Mouse (Mus musculus) neural tube, embryonic 13.5 days (tissue): Measurements from ENCODE around the gene Cdk6. TPM values are rescaled to one million over a fixed set of nuclear protein-coding genes. Genes with fewer than 3 reads are reported as not detected.

Experiments used
- ATAC-seq: fragments of 200-750 bp; cut with Nextera tagmentation; 2 replicates; pipeline ENCODE4 v1.8.0; 2017; ENCODE audit warnings: low read depth, mild to moderate bottlenecking, moderate TSS enrichment, moderate library complexity
- H3K27ac ChIP-seq: fragments of 300-500 bp; sonication (generic); replicated peaks from 2 replicates; pipeline ENCODE4 v1.5.1; 2015; ENCODE audit warnings: moderate library complexity, mild to moderate bottlenecking, inconsistent platforms
- H3K27me3 ChIP-seq: fragments of 300-500 bp; sonication (generic); 2 replicates; pipeline ENCODE4 v1.6.1; 2015; ENCODE audit warnings: mild to moderate bottlenecking, inconsistent platforms
- H3K36me3 ChIP-seq: fragments of 300-500 bp; sonication (generic); 2 replicates; pipeline ENCODE4 v1.6.1; 2015; ENCODE audit warnings: mild to moderate bottlenecking, inconsistent platforms
- H3K4me1 ChIP-seq: fragments of 300-500 bp; sonication (generic); replicated peaks from 2 replicates; pipeline ENCODE4 v1.6.1; 2015; ENCODE audit warnings: inconsistent platforms
- H3K4me2 ChIP-seq: fragments of 300-500 bp; sonication (generic); 2 replicates; pipeline ENCODE4 v1.6.1; 2015; ENCODE audit warnings: inconsistent platforms, mild to moderate bottlenecking, moderate library complexity
- H3K4me3 ChIP-seq: fragments of 300-500 bp; sonication (generic); 2 replicates; pipeline ENCODE4 v1.5.1; 2015; ENCODE audit warnings: mild to moderate bottlenecking, inconsistent platforms
- H3K9ac ChIP-seq: fragments of 300-500 bp; sonication (generic); 2 replicates; pipeline ENCODE4 v1.6.1; 2015; ENCODE audit warnings: moderate library complexity, mild to moderate bottlenecking, inconsistent platforms
- H3K9me3 ChIP-seq: fragments of 300-500 bp; sonication (generic); 2 replicates; pipeline ENCODE4 v1.6.1; 2016; ENCODE audit warnings: inconsistent platforms
- WGBS: fragments of 180-500 bp; shearing (Covaris S2); methylation state at CpG from one replicate; pipeline ENCODE4 v1.1.7; 2015; 5-methylcytosine and 5-hydroxymethylcytosine counted together
- polyA plus RNA-seq: library from polyadenylated mRNA; unstranded; fragments of >200 nt; fragmentation: Nextera tagmentation; extraction: Ambion mirVana; gene quantifications from 2 replicates; pipeline ENCODE4 v1.2.1, GENCODE M21; 2015

Cdk6 gene
- polyA plus RNA-seq, 1 experiment from 2014 or later, result 16.4 TPM

GRCm38 (mm10) chr5:3363036-3363983 is 22.0 kb downstream of the Cdk6 start:
- H3K27me3 ChIP-seq, result no peaks in the 10 kb centered on the region
- no peaks in the 10 kb centered on the region for H3K9me3 ChIP-seq
- H3K9ac ChIP-seq, result no peak overlapping the region
- H3K36me3 ChIP-seq, result no peaks in the 10 kb centered on the region
- no peak overlapping the region for H3K27ac ChIP-seq
- 77% methylated on average over 15 of the region's 15 CpGs for WGBS
- no peaks in the 10 kb centered on the region for H3K4me1 ChIP-seq
- no peak overlapping the region for H3K4me3 ChIP-seq
- ATAC-seq, result no peak
- H3K4me2 ChIP-seq, result no peak overlapping the region

- 95% methylated on average over 4 of the region's 4 CpGs for WGBS
- H3K27ac ChIP-seq, result no peak overlapping the region
- H3K36me3 ChIP-seq, result no peaks in the 10 kb centered on the region
- no peaks in the 10 kb centered on the region for H3K4me1 ChIP-seq
- H3K4me2 ChIP-seq, result no peak overlapping the region
- H3K9ac ChIP-seq, result no peak overlapping the region
- no peaks in the 10 kb centered on the region for H3K27me3 ChIP-seq
- no peak for ATAC-seq
- H3K9me3 ChIP-seq, result no peaks in the 10 kb centered on the region
- H3K4me3 ChIP-seq, result no peak overlapping the region
Observed at GRCm38 (mm10) chr5:3367045-3367444, 25.8 kb downstream of the Cdk6 start.

GRCm38 (mm10) chr5:3369317-3369716 is 28.0 kb downstream of the Cdk6 start:
- Histone ChIP-seq H3K27me3 (no peaks in the 10 kb centered on the region), H3K4me3 (no peak overlapping the region), H3K36me3 (no peaks in the 10 kb centered on the region), H3K9me3 (no peaks in the 10 kb centered on the region), H3K4me1 (no peaks in the 10 kb centered on the region), H3K4me2 (no peak overlapping the region), H3K27ac (no peak overlapping the region), H3K9ac (no peak overlapping the region)
- WGBS, result 79% methylated on average over 6 of the region's 6 CpGs
- ATAC-seq, result no peak

- H3K9ac ChIP-seq, result no peak overlapping the region
- no peaks in the 10 kb centered on the region for H3K36me3 ChIP-seq
- no peaks in the 10 kb centered on the region for H3K9me3 ChIP-seq
- ATAC-seq, result no peak
- H3K4me1 ChIP-seq, result no peaks in the 10 kb centered on the region
- no peak overlapping the region for H3K27ac ChIP-seq
- 92% methylated on average over 2 of the region's 2 CpGs for WGBS
- H3K4me3 ChIP-seq, result no peak overlapping the region
- no peaks in the 10 kb centered on the region for H3K27me3 ChIP-seq
- no peak overlapping the region for H3K4me2 ChIP-seq
Observed at GRCm38 (mm10) chr5:3371212-3371611, 29.9 kb downstream of the Cdk6 start.

GRCm38 (mm10) chr5:3373170-3373569 is 31.9 kb downstream of the Cdk6 start:
- no peak for ATAC-seq
- H3K4me2 ChIP-seq, result no peak overlapping the region
- no peaks in the 10 kb centered on the region for H3K4me1 ChIP-seq
- H3K36me3 ChIP-seq, result no peaks in the 10 kb centered on the region
- H3K9ac ChIP-seq, result no peak overlapping the region
- H3K27ac ChIP-seq, result no peak overlapping the region
- H3K4me3 ChIP-seq, result no peak overlapping the region
- H3K27me3 ChIP-seq, result no peaks in the 10 kb centered on the region
- WGBS, result 88% methylated on average over 10 of the region's 10 CpGs
- H3K9me3 ChIP-seq, result no peaks in the 10 kb centered on the region

- Histone ChIP-seq H3K27ac (no peak overlapping the region), H3K4me1 (no peaks in the 10 kb centered on the region), H3K27me3 (no peaks in the 10 kb centered on the region), H3K36me3 (no peaks in the 10 kb centered on the region), H3K9me3 (no peaks in the 10 kb centered on the region), H3K9ac (no peak overlapping the region), H3K4me3 (no peak overlapping the region), H3K4me2 (no peak overlapping the region)
- 85% methylated on average over 10 of the region's 10 CpGs for WGBS
- no peak for ATAC-seq
Observed at GRCm38 (mm10) chr5:3374763-3375162, 33.5 kb downstream of the Cdk6 start.

GRCm38 (mm10) chr5:3376167-3376566 is 34.9 kb downstream of the Cdk6 start:
- Histone ChIP-seq H3K4me2 (no peak overlapping the region), H3K9me3 (no peaks in the 10 kb centered on the region), H3K27me3 (no peaks in the 10 kb centered on the region), H3K4me1 (no peaks in the 10 kb centered on the region), H3K36me3 (no peaks in the 10 kb centered on the region), H3K27ac (no peak overlapping the region), H3K9ac (no peak overlapping the region), H3K4me3 (no peak overlapping the region)
- WGBS, result 93% methylated on average over 2 of the region's 2 CpGs
- no peak for ATAC-seq

GRCm38 (mm10) chr5:3379252-3379651 is 38.0 kb downstream of the Cdk6 start:
- 84% methylated on average over 4 of the region's 4 CpGs for WGBS
- no peak overlapping the region for H3K4me2 ChIP-seq
- H3K4me3 ChIP-seq, result no peak overlapping the region
- no peaks in the 10 kb centered on the region for H3K9me3 ChIP-seq
- no peaks in the 10 kb centered on the region for H3K27me3 ChIP-seq
- H3K27ac ChIP-seq, result no peak overlapping the region
- no peak overlapping the region for H3K9ac ChIP-seq
- no peaks in the 10 kb centered on the region for H3K4me1 ChIP-seq
- no peaks in the 10 kb centered on the region for H3K36me3 ChIP-seq
- no peak for ATAC-seq

- Histone ChIP-seq H3K27me3 (no peaks in the 10 kb centered on the region), H3K4me3 (no peak overlapping the region), H3K4me1 (no peaks in the 10 kb centered on the region), H3K36me3 (no peaks in the 10 kb centered on the region), H3K27ac (no peak overlapping the region), H3K9me3 (no peaks in the 10 kb centered on the region), H3K9ac (no peak overlapping the region), H3K4me2 (no peak overlapping the region)
- WGBS, result 89% methylated on average over 9 of the region's 9 CpGs
- ATAC-seq, result no peak
Observed at GRCm38 (mm10) chr5:3380692-3381233, 39.5 kb downstream of the Cdk6 start.

GRCm38 (mm10) chr5:3381795-3382194 is 40.5 kb downstream of the Cdk6 start:
- no peak for ATAC-seq
- WGBS, result 90% methylated on average over 8 of the region's 8 CpGs
- Histone ChIP-seq H3K27me3 (no peaks in the 10 kb centered on the region), H3K4me1 (peaks cover 8% of the 10 kb centered on the region), H3K4me2 (no peak overlapping the region), H3K27ac (no peak overlapping the region), H3K9me3 (no peaks in the 10 kb centered on the region), H3K4me3 (no peak overlapping the region), H3K36me3 (no peaks in the 10 kb centered on the region), H3K9ac (no peak overlapping the region)

GRCm38 (mm10) chr5:3382343-3383040 is 41.2 kb downstream of the Cdk6 start:
- H3K27me3 ChIP-seq, result no peaks in the 10 kb centered on the region
- no peak overlapping the region for H3K4me2 ChIP-seq
- H3K36me3 ChIP-seq, result no peaks in the 10 kb centered on the region
- H3K9ac ChIP-seq, result no peak overlapping the region
- no peak for ATAC-seq
- no peak overlapping the region for H3K27ac ChIP-seq
- H3K4me3 ChIP-seq, result no peak overlapping the region
- peaks cover 13% of the 10 kb centered on the region for H3K4me1 ChIP-seq
- 77% methylated on average over 13 of the region's 13 CpGs for WGBS
- H3K9me3 ChIP-seq, result no peaks in the 10 kb centered on the region

- Histone ChIP-seq H3K27me3 (no peaks in the 10 kb centered on the region), H3K4me2 (no peak overlapping the region), H3K9me3 (no peaks in the 10 kb centered on the region), H3K27ac (no peak overlapping the region), H3K9ac (no peak overlapping the region), H3K36me3 (no peaks in the 10 kb centered on the region), H3K4me1 (peaks cover 13% of the 10 kb centered on the region), H3K4me3 (no peak overlapping the region)
- no peak for ATAC-seq
- 75% methylated on average over 3 of the region's 3 CpGs for WGBS
Observed at GRCm38 (mm10) chr5:3383547-3383946, 42.3 kb downstream of the Cdk6 start.
